Mouse (Mus musculus): ENCODE measurements at regions not wholly inside any gene's neighbourhood (a gene's known extent, or its start where the extent isn't known, plus 50 kb on each side); places are given as distances from the start of the nearest gene placed in this dataset.

DNA sequence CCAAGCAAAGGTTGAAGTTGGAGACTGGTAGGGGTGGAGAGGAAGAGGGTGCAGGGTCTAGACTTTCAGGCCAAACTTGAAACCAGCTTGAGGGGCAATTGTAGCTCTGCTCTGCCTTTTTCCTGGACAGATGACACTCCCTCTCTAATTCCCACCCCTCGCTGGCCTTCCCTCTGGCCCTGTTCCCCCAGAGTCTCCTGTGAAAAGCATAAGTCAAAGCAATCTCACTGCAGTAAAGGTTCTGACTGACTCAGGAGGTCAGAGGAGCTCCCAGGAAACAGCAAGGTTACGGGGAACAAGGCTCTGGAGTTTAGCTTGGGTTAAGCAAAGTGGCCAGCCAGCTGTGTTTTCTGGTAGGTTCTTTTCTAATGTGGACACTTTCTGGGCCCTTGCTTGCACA is 218.5 kb downstream of the Rplp1 start:
- ATAC-seq (ENCODE audit: insufficient number of reproducible peaks, low FRiP score), result no peak
- Histone ChIP-seq H3K27me3 (replicated peaks) (peaks cover 76% of the 10 kb centered on the region), H3K4me3 (no peak overlapping the region), H3K4me2 (no peak overlapping the region), H3K4me1 (replicated peaks) (peaks cover 7% of the 10 kb centered on the region), H3K36me3 (no peaks in the 10 kb centered on the region), H3K9me3 (replicated peaks) (no peaks in the 10 kb centered on the region), H3K27ac (ENCODE audit: poor library complexity, severe bottlenecking) (no peak overlapping the region), H3K9ac (no peak overlapping the region)
- 69% methylated on average over 2 of the region's 2 CpGs for whole genome bisulfite sequencing

DNA sequence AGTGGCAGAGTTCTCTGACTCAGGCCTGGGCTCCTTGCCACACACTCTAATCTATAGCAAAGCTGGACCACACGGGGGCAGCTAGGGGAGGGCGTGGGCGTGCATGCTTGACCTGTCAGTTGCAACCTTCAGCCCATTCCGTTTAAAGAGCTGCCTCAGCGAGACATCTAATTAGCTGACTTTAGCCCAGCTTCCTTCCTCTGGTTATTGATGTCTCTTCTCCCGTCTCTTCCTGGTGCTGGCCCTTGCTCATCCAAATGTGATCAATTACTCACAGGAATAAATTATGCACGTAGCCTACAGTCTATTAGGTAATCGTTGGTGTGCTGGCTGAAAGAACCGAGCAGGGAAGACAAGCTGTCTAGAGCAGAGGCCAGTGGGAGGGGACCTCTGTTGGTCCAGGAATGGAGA is 219.0 kb downstream of the Rplp1 start:
- ATAC-seq (ENCODE audit: insufficient number of reproducible peaks, low FRiP score), result no peak
- Histone ChIP-seq H3K4me2 (no peak overlapping the region), H3K27me3 (replicated peaks) (peaks cover 76% of the 10 kb centered on the region), H3K9me3 (replicated peaks) (no peaks in the 10 kb centered on the region), H3K36me3 (no peaks in the 10 kb centered on the region), H3K4me3 (no peak overlapping the region), H3K4me1 (replicated peaks) (peaks cover 7% of the 10 kb centered on the region), H3K9ac (no peak overlapping the region), H3K27ac (ENCODE audit: poor library complexity, severe bottlenecking) (no peak overlapping the region)
- WGBS, result 23% methylated on average over 9 of the region's 9 CpGs

DNA sequence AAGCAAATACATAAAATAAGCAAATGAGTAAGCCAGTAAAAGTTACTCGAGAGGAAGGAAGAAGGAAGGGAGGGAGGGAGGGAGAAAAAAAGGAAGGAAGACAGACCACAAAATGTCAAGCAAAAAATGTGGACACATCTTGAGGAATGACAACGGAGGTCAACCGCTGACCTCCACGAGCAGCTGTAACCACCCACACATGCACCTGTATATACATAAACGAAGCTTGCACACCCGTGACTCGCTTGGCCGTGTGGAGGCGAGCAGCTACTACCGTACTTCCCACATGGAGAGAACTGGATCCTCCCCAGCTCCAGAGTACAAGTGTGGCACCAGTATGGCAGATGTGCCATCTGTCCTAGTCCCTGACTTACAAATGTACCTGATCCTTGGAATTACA is 220.1 kb downstream of the Rplp1 start:
- Histone ChIP-seq H3K4me3 (no peak overlapping the region), H3K36me3 (no peaks in the 10 kb centered on the region), H3K4me2 (no peak overlapping the region), H3K4me1 (replicated peaks) (peaks cover 7% of the 10 kb centered on the region), H3K27me3 (replicated peaks) (peaks cover 66% of the 10 kb centered on the region), H3K27ac (ENCODE audit: poor library complexity, severe bottlenecking) (no peak overlapping the region), H3K9me3 (replicated peaks) (no peaks in the 10 kb centered on the region), H3K9ac (no peak overlapping the region)
- ATAC-seq (ENCODE audit: insufficient number of reproducible peaks, low FRiP score), result no peak
- WGBS, result 84% methylated on average over 10 of the region's 10 CpGs

DNA sequence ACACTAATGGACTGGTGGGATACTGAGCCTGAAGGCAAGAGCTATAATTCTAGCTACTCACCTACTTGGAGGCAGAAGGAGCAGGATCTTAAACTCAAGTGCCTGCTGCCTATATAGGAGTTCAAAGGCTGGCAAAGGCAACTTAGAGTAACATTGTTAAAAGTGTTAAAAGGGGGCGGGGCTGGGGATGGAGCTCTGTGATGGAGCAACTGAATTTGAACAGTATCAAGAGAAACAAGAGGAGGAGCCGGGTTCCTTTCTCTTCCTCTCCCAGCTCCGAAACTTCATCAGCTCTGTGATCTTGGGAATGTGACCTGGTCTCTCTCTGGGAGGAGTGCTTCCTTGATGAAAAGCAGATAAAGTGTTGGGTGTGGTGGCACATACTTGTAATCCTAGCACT is 223.6 kb downstream of the Rplp1 start:
- Histone ChIP-seq H3K27me3 (replicated peaks) (peaks cover 54% of the 10 kb centered on the region), H3K9ac (no peak overlapping the region), H3K27ac (ENCODE audit: poor library complexity, severe bottlenecking) (no peak overlapping the region), H3K4me1 (replicated peaks) (peaks cover 7% of the 10 kb centered on the region), H3K9me3 (replicated peaks) (no peaks in the 10 kb centered on the region), H3K4me3 (no peak overlapping the region), H3K36me3 (no peaks in the 10 kb centered on the region), H3K4me2 (no peak overlapping the region)
- ATAC-seq (ENCODE audit: insufficient number of reproducible peaks, low FRiP score), result no peak
- WGBS, result 58% methylated on average over 3 of the region's 3 CpGs

DNA sequence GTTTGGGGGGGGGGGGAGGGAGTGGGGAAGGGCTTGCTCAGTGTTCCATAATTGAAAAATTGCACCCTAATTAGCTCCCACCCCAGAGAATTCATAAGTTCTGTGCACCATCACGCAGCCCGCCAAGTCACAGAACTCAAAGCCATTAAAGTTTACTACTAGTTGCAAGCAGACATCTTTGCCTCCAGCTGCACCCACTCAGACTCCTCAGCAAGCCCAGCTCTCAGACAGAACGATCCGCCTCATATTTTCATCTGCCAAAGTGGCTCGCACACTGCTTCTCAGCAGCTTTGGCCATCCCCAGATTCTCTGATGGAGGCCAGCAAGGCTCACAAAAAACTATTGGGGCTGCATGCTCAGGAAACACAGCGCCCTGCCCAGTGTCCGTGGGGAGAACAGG is 224.4 kb downstream of the Rplp1 start:
- peaks cover 49% of the 10 kb centered on the region for H3K27me3 ChIP-seq (replicated peaks)
- no peak overlapping the region for H3K4me3 ChIP-seq
- H3K4me1 ChIP-seq (replicated peaks), result no peaks in the 10 kb centered on the region; the same call in 1 of the 2 replicates
- no peaks in the 10 kb centered on the region for H3K36me3 ChIP-seq
- ATAC-seq (ENCODE audit: insufficient number of reproducible peaks, low FRiP score), result no peak
- no peak overlapping the region for H3K27ac ChIP-seq (ENCODE audit: poor library complexity, severe bottlenecking)
- H3K9me3 ChIP-seq (replicated peaks), result no peaks in the 10 kb centered on the region
- no peak overlapping the region for H3K9ac ChIP-seq
- WGBS, result 79% methylated on average over 7 of the region's 7 CpGs
- H3K4me2 ChIP-seq, result no peak overlapping the region

DNA sequence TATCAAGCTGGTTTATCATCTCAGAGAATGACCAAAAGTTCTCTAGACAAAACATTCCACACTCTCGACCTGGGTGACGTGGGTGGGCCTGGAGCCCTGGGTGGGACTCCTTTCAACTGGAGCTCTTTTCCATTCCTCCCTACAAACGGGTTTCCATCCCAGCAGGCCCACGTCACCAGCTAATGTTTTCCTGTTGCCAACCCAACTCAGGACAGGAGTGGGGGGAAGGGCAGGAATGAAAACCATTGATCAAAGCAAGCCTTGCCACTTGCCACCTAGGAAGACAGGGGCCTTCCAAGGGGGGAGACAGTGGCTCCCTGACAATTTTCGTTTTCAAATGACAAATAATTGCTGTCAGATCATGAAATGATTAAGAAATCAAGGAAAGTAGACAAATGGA is 224.8 kb downstream of the Rplp1 start:
- Histone ChIP-seq H3K4me3 (no peak overlapping the region), H3K9me3 (replicated peaks) (no peaks in the 10 kb centered on the region), H3K27ac (ENCODE audit: poor library complexity, severe bottlenecking) (no peak overlapping the region), H3K4me2 (no peak overlapping the region), H3K27me3 (replicated peaks) (peaks cover 44% of the 10 kb centered on the region), H3K9ac (no peak overlapping the region), H3K4me1 (replicated peaks) (no peaks in the 10 kb centered on the region), H3K36me3 (no peaks in the 10 kb centered on the region)
- ATAC-seq (ENCODE audit: insufficient number of reproducible peaks, low FRiP score), result no peak
- 33% methylated on average over 5 of the region's 5 CpGs for WGBS

DNA sequence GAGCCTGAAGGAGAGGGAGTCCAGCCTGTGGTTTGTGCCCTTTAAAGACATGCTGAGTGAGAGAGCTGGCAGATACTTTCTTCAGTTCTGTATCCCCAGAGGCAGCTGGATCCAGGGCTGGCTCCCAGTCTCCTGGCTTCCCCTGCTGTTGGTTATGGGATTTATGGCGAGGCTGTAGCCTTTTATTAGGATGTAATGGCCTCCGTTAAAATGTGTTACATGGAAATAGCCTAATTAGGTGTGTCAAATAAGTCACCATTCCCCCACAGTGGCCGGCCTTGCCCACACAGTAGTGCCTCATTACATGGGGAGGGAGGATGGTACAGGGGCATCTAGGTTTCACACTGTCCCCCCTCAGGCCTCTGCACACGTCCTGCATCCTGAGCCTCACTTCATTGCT is 230.8 kb downstream of the Rplp1 start:
- no peak overlapping the region for H3K27ac ChIP-seq (ENCODE audit: poor library complexity, severe bottlenecking)
- 75% methylated on average over 4 of the region's 4 CpGs for WGBS
- no peak overlapping the region for H3K4me3 ChIP-seq
- H3K27me3 ChIP-seq (replicated peaks), result peaks cover 19% of the 10 kb centered on the region
- H3K4me2 ChIP-seq, result no peak overlapping the region
- no peaks in the 10 kb centered on the region for H3K9me3 ChIP-seq (replicated peaks)
- H3K36me3 ChIP-seq, result no peaks in the 10 kb centered on the region
- H3K9ac ChIP-seq, result no peak overlapping the region
- 0 out of 2 replicates have a peak, but pooled peaks cover 7% of the 10 kb centered on the region for H3K4me1 ChIP-seq (replicated peaks)
- ATAC-seq (ENCODE audit: insufficient number of reproducible peaks, low FRiP score), result no peak

DNA sequence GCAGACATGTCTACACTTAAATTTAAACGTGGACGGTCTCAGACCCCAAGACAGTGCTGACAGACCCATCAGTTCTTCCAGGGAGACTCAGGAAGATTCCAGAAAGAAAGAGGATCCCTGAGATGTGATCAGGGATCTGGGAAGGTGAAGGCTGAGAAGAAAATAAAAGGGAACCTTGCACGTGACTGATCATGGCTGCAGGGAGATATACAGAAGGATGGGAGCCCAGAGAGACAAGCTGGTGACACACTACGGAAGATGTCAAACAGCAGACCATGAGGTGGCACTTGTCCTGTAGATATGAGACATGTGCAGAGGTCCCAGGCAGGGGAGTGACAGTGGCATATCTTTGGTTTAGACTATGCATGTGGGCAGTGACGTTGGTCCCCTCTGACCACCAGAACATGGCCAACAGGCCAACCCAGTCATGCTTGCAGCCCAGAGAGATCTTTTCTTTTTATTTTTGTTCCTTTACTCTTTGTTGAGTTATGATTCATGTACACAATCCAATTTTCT is 231.5 kb downstream of the Rplp1 start:
- no peaks in the 10 kb centered on the region for H3K36me3 ChIP-seq
- ATAC-seq (ENCODE audit: insufficient number of reproducible peaks, low FRiP score), result no peak

DNA sequence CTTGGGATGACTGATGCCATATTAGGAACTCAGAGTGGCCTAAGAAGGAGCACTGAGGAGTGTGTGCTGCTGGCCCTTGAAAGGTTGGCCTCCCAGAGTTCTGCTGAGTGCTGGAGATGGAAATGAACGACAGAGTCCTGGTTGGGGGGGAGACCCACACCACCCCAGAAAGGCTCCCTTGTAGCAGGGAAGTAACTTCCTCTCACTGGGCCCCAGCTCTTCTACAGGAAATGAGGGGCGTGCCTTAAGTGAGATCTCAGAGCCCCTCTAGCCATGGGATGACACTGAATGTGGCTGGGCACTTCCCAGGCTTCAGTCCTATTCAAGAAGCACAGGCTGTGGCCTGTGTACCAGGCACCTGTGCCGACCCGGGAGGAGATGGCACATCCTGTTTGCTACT is 232.0 kb downstream of the Rplp1 start:
- no peak overlapping the region for H3K27ac ChIP-seq (ENCODE audit: poor library complexity, severe bottlenecking)
- no peak overlapping the region for H3K4me3 ChIP-seq
- 58% methylated on average over 4 of the region's 4 CpGs for WGBS
- H3K36me3 ChIP-seq, result no peaks in the 10 kb centered on the region
- no peak for ATAC-seq (ENCODE audit: insufficient number of reproducible peaks, low FRiP score)
- peaks cover 18% of the 10 kb centered on the region for H3K27me3 ChIP-seq (replicated peaks)
- no peak overlapping the region for H3K4me2 ChIP-seq
- no peak overlapping the region for H3K9ac ChIP-seq
- H3K4me1 ChIP-seq (replicated peaks), result 0 out of 2 replicates have a peak, but pooled peaks cover 7% of the 10 kb centered on the region
- H3K9me3 ChIP-seq (replicated peaks), result no peaks in the 10 kb centered on the region

More for the DNA sequence above, 231.5 kb downstream of the Rplp1 start:
- Histone ChIP-seq H3K4me3 (no peak overlapping the region), H3K4me2 (no peak overlapping the region), H3K27ac (ENCODE audit: poor library complexity, severe bottlenecking) (no peak overlapping the region), H3K9me3 (replicated peaks) (no peaks in the 10 kb centered on the region), H3K4me1 (replicated peaks) (0 out of 2 replicates have a peak, but pooled peaks cover 7% of the 10 kb centered on the region), H3K9ac (no peak overlapping the region), H3K27me3 (replicated peaks) (peaks cover 23% of the 10 kb centered on the region)
- 75% methylated on average over 5 of the region's 5 CpGs for WGBS

DNA sequence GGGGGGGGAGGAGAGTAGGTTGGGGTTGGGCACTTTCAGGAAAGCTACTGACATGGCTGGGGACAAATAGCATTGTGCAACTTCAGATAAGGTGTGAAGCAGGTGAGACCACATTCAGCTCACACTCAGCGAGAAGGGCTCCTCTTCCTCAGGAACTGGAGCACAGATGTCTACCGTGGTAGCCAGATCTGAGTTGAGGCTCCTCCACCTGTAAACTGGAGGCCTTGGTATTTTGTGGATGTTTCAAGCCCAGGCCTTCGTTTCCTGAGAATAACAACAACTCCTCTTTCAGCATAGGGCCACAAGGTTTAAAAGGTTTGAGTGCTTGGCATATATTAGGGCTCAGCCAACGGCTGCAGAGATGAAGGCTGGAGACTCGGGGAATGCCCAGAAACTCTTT is 232.9 kb downstream of the Rplp1 start:
- Histone ChIP-seq H3K27me3 (replicated peaks) (peaks cover 16% of the 10 kb centered on the region), H3K27ac (ENCODE audit: poor library complexity, severe bottlenecking) (no peak overlapping the region), H3K9me3 (replicated peaks) (no peaks in the 10 kb centered on the region), H3K9ac (no peak overlapping the region), H3K36me3 (no peaks in the 10 kb centered on the region), H3K4me2 (no peak overlapping the region), H3K4me1 (replicated peaks) (0 out of 2 replicates have a peak, but pooled peaks cover 7% of the 10 kb centered on the region), H3K4me3 (no peak overlapping the region)
- 54% methylated on average over 5 of the region's 5 CpGs for WGBS
- ATAC-seq (ENCODE audit: insufficient number of reproducible peaks, low FRiP score), result no peak

DNA sequence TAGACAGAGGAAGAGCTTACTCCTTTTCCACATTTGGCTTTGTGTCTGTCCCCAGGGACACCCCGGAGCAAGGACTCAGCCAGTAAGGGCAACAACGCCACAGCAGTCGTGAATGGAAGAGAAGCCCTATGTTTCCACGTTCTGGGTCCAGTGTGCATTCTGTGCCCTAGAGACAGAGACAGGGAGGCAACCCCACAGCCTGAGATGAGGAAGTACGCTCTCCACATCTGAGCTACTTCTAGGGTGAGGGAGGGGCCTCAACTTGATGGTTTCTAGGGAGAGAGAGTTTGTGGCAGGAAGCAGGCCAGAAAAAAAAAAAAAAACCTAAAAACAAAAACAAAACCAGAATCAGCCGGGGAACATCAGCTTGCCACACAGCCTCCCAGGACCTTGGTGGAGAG is 233.4 kb downstream of the Rplp1 start:
- H3K9ac ChIP-seq, result no peak overlapping the region
- H3K27ac ChIP-seq (ENCODE audit: poor library complexity, severe bottlenecking), result no peak overlapping the region
- peaks cover 16% of the 10 kb centered on the region for H3K27me3 ChIP-seq (replicated peaks)
- H3K36me3 ChIP-seq, result no peaks in the 10 kb centered on the region
- no peak overlapping the region for H3K4me2 ChIP-seq
- H3K4me3 ChIP-seq, result no peak overlapping the region
- WGBS, result 46% methylated on average over 6 of the region's 6 CpGs
- H3K4me1 ChIP-seq (replicated peaks), result 0 out of 2 replicates have a peak, but pooled peaks cover 7% of the 10 kb centered on the region
- H3K9me3 ChIP-seq (replicated peaks), result no peaks in the 10 kb centered on the region
- no peak for ATAC-seq (ENCODE audit: insufficient number of reproducible peaks, low FRiP score)

DNA sequence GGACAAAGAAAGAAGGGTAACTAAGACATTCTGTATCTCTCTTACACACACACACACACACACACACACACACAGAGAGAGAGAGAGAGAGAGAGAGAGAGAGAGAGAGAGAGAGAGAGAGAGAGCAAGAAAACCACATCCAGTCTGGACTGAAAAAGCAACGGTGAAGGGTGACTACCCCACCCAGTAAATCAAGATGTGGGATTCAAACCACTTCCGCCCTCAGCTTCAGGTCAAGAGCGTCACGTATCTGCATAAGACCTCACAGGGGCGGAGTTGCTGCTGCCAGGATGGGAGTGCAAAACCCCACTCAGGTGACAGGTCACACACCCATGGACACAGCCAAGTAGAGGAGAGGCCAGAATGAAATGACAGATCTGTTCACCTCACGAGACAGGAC is 234.7 kb downstream of the Rplp1 start:
- no peak for ATAC-seq (ENCODE audit: insufficient number of reproducible peaks, low FRiP score)
- Histone ChIP-seq H3K9me3 (replicated peaks) (no peaks in the 10 kb centered on the region), H3K9ac (no peak overlapping the region), H3K4me2 (no peak overlapping the region), H3K36me3 (no peaks in the 10 kb centered on the region), H3K4me1 (replicated peaks) (0 out of 2 replicates have a peak, but pooled peaks cover 7% of the 10 kb centered on the region), H3K27ac (ENCODE audit: poor library complexity, severe bottlenecking) (no peak overlapping the region), H3K4me3 (no peak overlapping the region), H3K27me3 (replicated peaks) (peaks cover 16% of the 10 kb centered on the region)
- 80% methylated on average over 6 of the region's 6 CpGs for WGBS

Measured in heart, embryonic 12.5 days (tissue).